Mouse (Mus musculus): ENCODE data around the gene Exoc6b. TPM values are rescaled to one million over a fixed set of nuclear protein-coding genes. Genes with fewer than 3 reads are reported as not detected.
A peak's percentile ranks its signal among the peaks of the same experiment; 100 is the strongest.

Exoc6b gene
- polyA plus RNA-seq, 1 experiment from 2014 or later = 54.3 TPM

DNA sequence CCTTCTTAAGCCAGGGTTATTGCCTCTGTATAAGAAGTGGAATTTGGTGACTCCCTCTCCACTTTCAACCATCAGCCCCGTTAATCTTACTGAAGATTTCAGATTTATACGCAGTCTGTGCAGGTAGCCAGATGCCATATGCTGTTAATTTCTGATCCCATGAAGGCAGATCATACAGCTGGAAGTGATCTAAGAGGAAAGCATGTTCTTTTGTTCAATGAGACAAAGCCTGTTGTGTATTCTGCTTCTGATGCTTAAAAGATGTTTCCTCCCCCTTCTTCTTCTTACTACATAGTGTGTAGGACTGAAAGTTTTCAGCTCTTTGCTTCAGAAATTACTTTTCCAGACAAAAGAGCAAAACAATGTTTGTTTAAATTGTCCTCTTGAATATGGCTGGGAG, 109.8 kb downstream of the Exoc6b start:
- WGBS = 82% methylated on average over 2 of the region's 2 CpGs
- no peaks in the 10 kb centered on the region for H3K36me3 ChIP-seq (ENCODE audit: control insufficient read depth, insufficient read depth, low read length)
- no peak for ATAC-seq
- 0 out of 2 replicates have a peak, but pooled peaks cover 4% of the 10 kb centered on the region for H3K4me1 ChIP-seq (ENCODE audit: control insufficient read depth, insufficient read depth, low read length)
- no peak overlapping the region for H3K4me2 ChIP-seq (ENCODE audit: low read length)
- H3K4me3 ChIP-seq (ENCODE audit: low read depth, low read length) = no peak overlapping the region
- H3K9ac ChIP-seq (ENCODE audit: low read depth, low read length) = no peak overlapping the region
- no peaks in the 10 kb centered on the region for H3K9me3 ChIP-seq (replicated peaks; ENCODE audit: control insufficient read depth, low read length, poor library complexity, severe bottlenecking)
- no peaks in the 10 kb centered on the region for H3K27me3 ChIP-seq (ENCODE audit: control insufficient read depth, insufficient read depth, low read depth, low read length)
- no peak overlapping the region for H3K27ac ChIP-seq (ENCODE audit: low read length)

- H3K4me2 ChIP-seq (ENCODE audit: low read length) = no peak overlapping the region
- WGBS = 73% methylated on average over 1 of the region's 1 CpGs
- H3K9ac ChIP-seq (ENCODE audit: low read depth, low read length) = no peak overlapping the region
- no peak overlapping the region for H3K4me3 ChIP-seq (ENCODE audit: low read depth, low read length)
- no peaks in the 10 kb centered on the region for H3K27me3 ChIP-seq (ENCODE audit: control insufficient read depth, insufficient read depth, low read depth, low read length)
- ATAC-seq = no peak
- H3K27ac ChIP-seq (ENCODE audit: low read length) = no peak overlapping the region
- H3K36me3 ChIP-seq (ENCODE audit: control insufficient read depth, insufficient read depth, low read length) = no peaks in the 10 kb centered on the region
- no peaks in the 10 kb centered on the region for H3K9me3 ChIP-seq (replicated peaks; ENCODE audit: control insufficient read depth, low read length, poor library complexity, severe bottlenecking)
- no peaks in the 10 kb centered on the region for H3K4me1 ChIP-seq (ENCODE audit: control insufficient read depth, insufficient read depth, low read length)
Measured at GRCm38 (mm10) chr6:84951621-84952020, 117.7 kb downstream of the Exoc6b start.

DNA sequence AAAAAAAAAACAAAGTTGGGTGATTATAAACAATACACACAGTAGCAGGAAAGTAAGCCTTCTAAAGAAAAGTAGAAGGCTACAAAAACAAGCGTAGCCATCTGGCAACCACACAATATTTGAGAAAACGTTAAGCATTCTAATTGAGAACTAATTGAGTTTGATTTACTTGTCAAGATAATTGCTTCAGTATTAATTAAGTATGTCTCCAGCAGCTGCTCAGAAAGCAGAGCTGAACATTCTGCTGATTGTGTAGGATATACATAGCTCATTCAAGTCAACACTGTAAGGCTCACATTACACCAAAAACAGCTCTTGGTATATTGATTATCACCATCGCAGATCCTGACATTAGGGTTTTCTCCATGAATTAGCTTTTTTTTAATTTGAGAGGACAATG, 122.7 kb downstream of the Exoc6b start:
- Histone ChIP-seq H3K27ac (ENCODE audit: low read length) (no peak overlapping the region), H3K9me3 (replicated peaks; ENCODE audit: control insufficient read depth, low read length, poor library complexity, severe bottlenecking) (no peaks in the 10 kb centered on the region), H3K4me3 (ENCODE audit: low read depth, low read length) (no peak overlapping the region), H3K4me1 (ENCODE audit: control insufficient read depth, insufficient read depth, low read length) (no peaks in the 10 kb centered on the region), H3K27me3 (ENCODE audit: control insufficient read depth, insufficient read depth, low read depth, low read length) (no peaks in the 10 kb centered on the region), H3K9ac (ENCODE audit: low read depth, low read length) (no peak overlapping the region), H3K36me3 (ENCODE audit: control insufficient read depth, insufficient read depth, low read length) (no peaks in the 10 kb centered on the region), H3K4me2 (ENCODE audit: low read length) (no peak overlapping the region)
- ATAC-seq = no peak
- WGBS = 66% methylated on average over 3 of the region's 3 CpGs

DNA sequence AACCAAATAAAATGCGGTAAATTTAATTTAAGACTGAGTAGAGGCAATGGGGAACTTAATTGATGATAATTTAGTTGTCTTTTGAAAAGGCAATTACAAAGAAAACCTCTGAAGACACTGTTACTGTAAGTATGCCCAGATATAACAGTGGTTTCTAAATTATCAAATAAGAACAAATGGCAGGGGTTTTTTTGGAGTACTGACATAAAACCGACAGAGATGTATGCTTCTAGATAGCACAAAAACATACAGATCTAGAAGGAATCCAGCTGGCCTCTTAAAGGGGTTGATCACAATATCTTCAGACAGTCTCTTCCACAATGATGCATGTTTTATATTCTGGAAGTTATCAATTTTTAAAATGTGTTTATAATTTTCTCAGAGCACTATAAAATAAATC, 123.2 kb downstream of the Exoc6b start:
- Histone ChIP-seq H3K4me3 (ENCODE audit: low read depth, low read length) (no peak overlapping the region), H3K27ac (ENCODE audit: low read length) (no peak overlapping the region), H3K4me1 (ENCODE audit: control insufficient read depth, insufficient read depth, low read length) (no peaks in the 10 kb centered on the region), H3K4me2 (ENCODE audit: low read length) (no peak overlapping the region), H3K36me3 (ENCODE audit: control insufficient read depth, insufficient read depth, low read length) (no peaks in the 10 kb centered on the region), H3K9me3 (replicated peaks; ENCODE audit: control insufficient read depth, low read length, poor library complexity, severe bottlenecking) (no peaks in the 10 kb centered on the region), H3K9ac (ENCODE audit: low read depth, low read length) (no peak overlapping the region), H3K27me3 (ENCODE audit: control insufficient read depth, insufficient read depth, low read depth, low read length) (no peaks in the 10 kb centered on the region)
- 81% methylated on average over 2 of the region's 2 CpGs for WGBS
- no peak for ATAC-seq

- Histone ChIP-seq H3K4me2 (ENCODE audit: low read length) (no peak overlapping the region), H3K27ac (ENCODE audit: low read length) (0 out of 2 replicates have a peak overlapping the region, but pooled peaks have one; percentile 20), H3K27me3 (ENCODE audit: control insufficient read depth, insufficient read depth, low read depth, low read length) (no peaks in the 10 kb centered on the region), H3K9ac (ENCODE audit: low read depth, low read length) (no peak overlapping the region), H3K36me3 (ENCODE audit: control insufficient read depth, insufficient read depth, low read length) (no peaks in the 10 kb centered on the region), H3K4me1 (ENCODE audit: control insufficient read depth, insufficient read depth, low read length) (no peaks in the 10 kb centered on the region), H3K4me3 (ENCODE audit: low read depth, low read length) (no peak overlapping the region), H3K9me3 (replicated peaks; ENCODE audit: control insufficient read depth, low read length, poor library complexity, severe bottlenecking) (no peaks in the 10 kb centered on the region)
- no peak for ATAC-seq
- WGBS = 76% methylated on average over 11 of the region's 11 CpGs
Measured at GRCm38 (mm10) chr6:84932953-84933921, 136.1 kb downstream of the Exoc6b start.

- Histone ChIP-seq H3K9ac (ENCODE audit: low read depth, low read length) (no peak overlapping the region), H3K4me3 (ENCODE audit: low read depth, low read length) (no peak overlapping the region), H3K27ac (ENCODE audit: low read length) (no peak overlapping the region), H3K9me3 (replicated peaks; ENCODE audit: control insufficient read depth, low read length, poor library complexity, severe bottlenecking) (no peaks in the 10 kb centered on the region), H3K36me3 (ENCODE audit: control insufficient read depth, insufficient read depth, low read length) (no peaks in the 10 kb centered on the region), H3K27me3 (ENCODE audit: control insufficient read depth, insufficient read depth, low read depth, low read length) (no peaks in the 10 kb centered on the region), H3K4me2 (ENCODE audit: low read length) (no peak overlapping the region), H3K4me1 (ENCODE audit: control insufficient read depth, insufficient read depth, low read length) (no peaks in the 10 kb centered on the region)
- 21% methylated on average over 1 of the region's 1 CpGs for WGBS
- no peak for ATAC-seq
Measured at GRCm38 (mm10) chr6:84931051-84931450, 138.3 kb downstream of the Exoc6b start.

GRCm38 (mm10) chr6:84926066-84926465, 143.2 kb downstream of the Exoc6b start:
- H3K9ac ChIP-seq (ENCODE audit: low read depth, low read length) = no peak overlapping the region
- peaks cover 18% of the 10 kb centered on the region for H3K4me1 ChIP-seq (ENCODE audit: control insufficient read depth, insufficient read depth, low read length)
- ATAC-seq = no peak
- H3K4me3 ChIP-seq (ENCODE audit: low read depth, low read length) = no peak overlapping the region
- H3K4me2 ChIP-seq (ENCODE audit: low read length) = no peak overlapping the region
- H3K27me3 ChIP-seq (ENCODE audit: control insufficient read depth, insufficient read depth, low read depth, low read length) = no peaks in the 10 kb centered on the region
- no peaks in the 10 kb centered on the region for H3K9me3 ChIP-seq (replicated peaks; ENCODE audit: control insufficient read depth, low read length, poor library complexity, severe bottlenecking)
- H3K36me3 ChIP-seq (ENCODE audit: control insufficient read depth, insufficient read depth, low read length) = no peaks in the 10 kb centered on the region
- WGBS = 63% methylated on average over 3 of the region's 3 CpGs
- H3K27ac ChIP-seq (ENCODE audit: low read length) = no peak overlapping the region

- no peak overlapping the region for H3K4me3 ChIP-seq (ENCODE audit: low read depth, low read length)
- H3K9ac ChIP-seq (ENCODE audit: low read depth, low read length) = 0 out of 2 replicates have a peak overlapping the region, but pooled peaks have one; percentile 12
- H3K9me3 ChIP-seq (replicated peaks; ENCODE audit: control insufficient read depth, low read length, poor library complexity, severe bottlenecking) = no peaks in the 10 kb centered on the region
- H3K27me3 ChIP-seq (ENCODE audit: control insufficient read depth, insufficient read depth, low read depth, low read length) = no peaks in the 10 kb centered on the region
- peak; percentile 48; the same call in 1 of the 2 replicates for ATAC-seq
- 7% methylated on average over 12 of the region's 12 CpGs for WGBS
- H3K27ac ChIP-seq (ENCODE audit: low read length) = peak overlapping the region; percentile 77
- peaks cover 18% of the 10 kb centered on the region for H3K4me1 ChIP-seq (ENCODE audit: control insufficient read depth, insufficient read depth, low read length)
- H3K4me2 ChIP-seq (ENCODE audit: low read length) = peak overlapping the region; percentile 35
- H3K36me3 ChIP-seq (ENCODE audit: control insufficient read depth, insufficient read depth, low read length) = no peaks in the 10 kb centered on the region
Measured at GRCm38 (mm10) chr6:84923760-84924221, 145.5 kb downstream of the Exoc6b start.

- no peak overlapping the region for H3K4me3 ChIP-seq (ENCODE audit: low read depth, low read length)
- no peaks in the 10 kb centered on the region for H3K27me3 ChIP-seq (ENCODE audit: control insufficient read depth, insufficient read depth, low read depth, low read length)
- H3K4me2 ChIP-seq (ENCODE audit: low read length) = no peak overlapping the region
- no peak overlapping the region for H3K9ac ChIP-seq (ENCODE audit: low read depth, low read length)
- no peaks in the 10 kb centered on the region for H3K36me3 ChIP-seq (ENCODE audit: control insufficient read depth, insufficient read depth, low read length)
- no peaks in the 10 kb centered on the region for H3K4me1 ChIP-seq (ENCODE audit: control insufficient read depth, insufficient read depth, low read length)
- no peaks in the 10 kb centered on the region for H3K9me3 ChIP-seq (replicated peaks; ENCODE audit: control insufficient read depth, low read length, poor library complexity, severe bottlenecking)
- 35% methylated on average over 2 of the region's 2 CpGs for WGBS
- no peak overlapping the region for H3K27ac ChIP-seq (ENCODE audit: low read length)
- no peak for ATAC-seq
Measured at GRCm38 (mm10) chr6:84916291-84916690, 153.0 kb downstream of the Exoc6b start.
